Mouse (Mus musculus) forebrain, embryonic 13.5 days (tissue): Measurements from ENCODE around the gene Olfr411. TPM values are rescaled to one million over a fixed set of nuclear protein-coding genes. Genes with fewer than 3 reads are reported as not detected.

Experiments used
- ATAC-seq: fragments of 200-750 bp; cut with Nextera tagmentation; 2 replicates; pipeline ENCODE4 v1.8.0; 2017
- H3K27ac ChIP-seq: fragments of 300-500 bp; sonication (generic); 2 replicates; pipeline ENCODE4 v1.5.1; 2015; ENCODE audit warnings: inconsistent platforms, mild to moderate bottlenecking, moderate library complexity
- H3K27me3 ChIP-seq: fragments of 300-500 bp; sonication (generic); 2 replicates; pipeline ENCODE4 v1.6.1; 2015; ENCODE audit warnings: mild to moderate bottlenecking, inconsistent platforms
- H3K36me3 ChIP-seq: fragments of 300-500 bp; sonication (generic); 2 replicates; pipeline ENCODE4 v1.6.1; 2015; ENCODE audit warnings: mild to moderate bottlenecking, inconsistent platforms; ENCODE audit not compliant: poor library complexity, severe bottlenecking
- H3K4me1 ChIP-seq: fragments of 300-500 bp; sonication (generic); 2 replicates; pipeline ENCODE4 v1.6.1; 2015; ENCODE audit warnings: inconsistent platforms
- H3K4me2 ChIP-seq: fragments of 300-500 bp; sonication (generic); 2 replicates; pipeline ENCODE4 v1.6.1; 2015; ENCODE audit warnings: inconsistent platforms, mild to moderate bottlenecking, moderate library complexity
- H3K4me3 ChIP-seq: fragments of 300-500 bp; sonication (generic); 2 replicates; pipeline ENCODE4 v1.5.1; 2015; ENCODE audit warnings: mild to moderate bottlenecking, inconsistent platforms
- H3K9ac ChIP-seq: fragments of 300-500 bp; sonication (generic); 2 replicates; pipeline ENCODE4 v1.6.1; 2015; ENCODE audit warnings: mild to moderate bottlenecking, inconsistent platforms
- H3K9me3 ChIP-seq: fragments of 300-500 bp; sonication (generic); replicated peaks from 2 replicates; pipeline ENCODE4 v1.6.1; 2016; ENCODE audit warnings: inconsistent platforms
- WGBS: fragments of 180-500 bp; shearing (Covaris S2); methylation state at CpG from one replicate; pipeline ENCODE4 v1.1.7; 2015; 5-methylcytosine and 5-hydroxymethylcytosine counted together
- polyA plus RNA-seq: library from polyadenylated mRNA; unstranded; fragments of >200 nt; fragmentation: Nextera tagmentation; extraction: Ambion mirVana; gene quantifications from 2 replicates; pipeline ENCODE4 v1.2.1, GENCODE M21; 2015

The Olfr411 gene
- polyA plus RNA-seq, 1 experiment from 2014 or later = not detected

GRCm38 (mm10) chr11:74337931-74338330 lies 14.5 kb downstream of the Olfr411 start, which contains the start of gene Olfr410:
Gene Olfr410, minus strand, starts transcription at chr11:74338031.
- Histone ChIP-seq H3K4me2 (no peak within 1 kb of the TSS), H3K27ac (no peak within 1 kb of the TSS), H3K27me3 (no peaks in the 10 kb centered on the region), H3K9ac (no peak within 1 kb of the TSS), H3K4me3 (no peak within 1 kb of the TSS), H3K9me3 (no peaks in the 10 kb centered on the region; the same call in 1 of the 2 replicates), H3K36me3 (no peaks in the 10 kb centered on the region), H3K4me1 (no peaks in the 10 kb centered on the region)
- WGBS = 88% methylated on average over 6 of the region's 6 CpGs
- no peak for ATAC-seq

DNA sequence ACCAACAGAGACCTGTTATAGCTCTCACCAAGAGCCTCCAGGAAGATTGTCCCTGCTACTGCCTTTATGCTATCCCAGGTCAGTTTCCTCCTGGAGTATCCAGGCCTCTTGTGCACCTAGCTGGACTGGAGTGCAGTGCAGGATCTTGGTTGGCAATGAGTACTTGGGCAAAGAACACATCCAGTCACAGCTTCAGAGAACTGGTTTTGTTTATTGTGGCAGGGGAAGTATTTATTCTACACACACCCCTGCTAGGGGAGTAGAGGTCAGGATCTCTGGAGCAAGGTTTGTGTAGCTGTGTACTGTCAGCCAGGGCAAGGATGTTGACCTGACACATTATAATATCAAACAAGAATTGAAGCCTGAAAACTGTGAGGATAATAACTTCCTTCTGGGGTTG lies 23.7 kb downstream of the Olfr411 start:
- no peaks in the 10 kb centered on the region for H3K27me3 ChIP-seq
- no peak overlapping the region for H3K4me2 ChIP-seq
- no peak overlapping the region for H3K27ac ChIP-seq
- H3K4me1 ChIP-seq = no peaks in the 10 kb centered on the region
- peaks cover 4% of the 10 kb centered on the region; the same call in 1 of the 2 replicates for H3K9me3 ChIP-seq
- no peak overlapping the region for H3K4me3 ChIP-seq
- H3K36me3 ChIP-seq = no peaks in the 10 kb centered on the region
- ATAC-seq = no peak
- H3K9ac ChIP-seq = no peak overlapping the region

GRCm38 (mm10) chr11:74326044-74326443 lies 26.4 kb downstream of the Olfr411 start:
- H3K27me3 ChIP-seq = no peaks in the 10 kb centered on the region
- peaks cover 10% of the 10 kb centered on the region for H3K9me3 ChIP-seq
- H3K27ac ChIP-seq = no peak overlapping the region
- no peak for ATAC-seq
- H3K4me1 ChIP-seq = no peaks in the 10 kb centered on the region
- no peak overlapping the region for H3K4me2 ChIP-seq
- WGBS = 87% methylated on average over 2 of the region's 2 CpGs
- H3K36me3 ChIP-seq = no peaks in the 10 kb centered on the region
- H3K4me3 ChIP-seq = no peak overlapping the region
- H3K9ac ChIP-seq = no peak overlapping the region

Other genes starting within 250 kb of the Olfr411 start
- not detected in 2 replicates for gene Olfr401, start 238.9 kb downstream of the Olfr411 start, polyA plus RNA-seq
- not detected in 2 replicates for gene Olfr402, start 199.1 kb downstream of the Olfr411 start, polyA plus RNA-seq
- gene Olfr403, start 166.4 kb downstream of the Olfr411 start, polyA plus RNA-seq = not detected in 2 replicates
- not detected in 2 replicates for gene Olfr43, start 141.3 kb downstream of the Olfr411 start, polyA plus RNA-seq
- not detected in 2 replicates for gene Olfr406, start 92.8 kb downstream of the Olfr411 start, polyA plus RNA-seq
- gene Olfr59, start 68.9 kb downstream of the Olfr411 start, polyA plus RNA-seq = not detected in 2 replicates
- not detected in 2 replicates for gene Olfr410, start 14.6 kb downstream of the Olfr411 start, polyA plus RNA-seq
- gene Olfr412, start 9.4 kb upstream of the Olfr411 start, polyA plus RNA-seq = not detected in 2 replicates